Mouse (Mus musculus): ENCODE measurements at regions not wholly inside any gene's neighbourhood (a gene's known extent, or its start where the extent isn't known, plus 50 kb on each side); places are given as distances from the start of the nearest gene placed in this dataset.

DNA sequence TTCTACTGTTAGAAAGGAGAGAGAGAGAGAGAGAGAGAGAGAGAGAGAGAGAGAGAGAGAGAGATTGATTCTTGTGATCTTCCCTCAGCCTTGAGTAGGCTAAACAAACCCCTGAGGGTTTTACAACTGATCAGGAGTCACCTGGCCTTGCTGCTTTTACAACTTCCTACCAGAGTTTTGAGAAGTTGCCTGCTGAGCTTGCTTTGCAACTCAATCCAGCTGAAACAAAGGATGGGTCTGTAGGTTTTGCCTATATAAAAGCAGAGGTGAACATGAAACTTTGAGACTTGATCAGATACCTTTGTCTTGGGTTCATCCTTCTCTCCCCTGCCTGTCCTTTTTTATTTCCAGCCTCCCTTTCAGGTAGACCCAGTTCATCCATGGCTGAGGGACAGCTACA, 631.0 kb downstream of the Brinp3 start:
- TF ChIP-seq CTCF (IDR thresholded peaks at IDR 0.05; ENCODE audit: low read depth) (no peak), EP300 (optimal IDR thresholded peaks at IDR 0.05) (no peak)
